Mouse (Mus musculus) heart, embryonic 13.5 days (tissue): ENCODE results near the gene Shmt2. TPM values are rescaled to one million over a fixed set of nuclear protein-coding genes. Genes with fewer than 3 reads are reported as not detected.

ENCODE experiments used
- ATAC-seq: fragments of 200-750 bp; cut with Nextera tagmentation; 2 replicates; pipeline ENCODE4 v1.8.0; 2017; ENCODE audit warnings: moderate TSS enrichment; ENCODE audit not compliant: insufficient number of reproducible peaks, low FRiP score, low TSS enrichment; ENCODE audit errors: extremely low read depth
- H3K27ac ChIP-seq: fragments of 300-500 bp; sonication (generic); replicated peaks from 2 replicates; pipeline ENCODE4 v1.5.1; 2015; ENCODE audit warnings: moderate library complexity, mild to moderate bottlenecking, inconsistent platforms
- H3K27me3 ChIP-seq: fragments of 300-500 bp; sonication (generic); replicated peaks from 2 replicates; pipeline ENCODE4 v1.6.1; 2015; ENCODE audit warnings: mild to moderate bottlenecking, inconsistent platforms
- H3K36me3 ChIP-seq: fragments of 300-500 bp; sonication (generic); 2 replicates; pipeline ENCODE4 v1.6.1; 2015; ENCODE audit warnings: mild to moderate bottlenecking, inconsistent platforms
- H3K4me1 ChIP-seq: fragments of 300-500 bp; sonication (generic); 2 replicates; pipeline ENCODE4 v1.6.1; 2015; ENCODE audit warnings: inconsistent platforms
- H3K4me2 ChIP-seq: fragments of 300-500 bp; sonication (generic); 2 replicates; pipeline ENCODE4 v1.6.1; 2015; ENCODE audit warnings: inconsistent platforms, mild to moderate bottlenecking, moderate library complexity
- H3K4me3 ChIP-seq: fragments of 300-500 bp; sonication (generic); 2 replicates; pipeline ENCODE4 v1.5.1; 2015; ENCODE audit warnings: moderate library complexity, mild to moderate bottlenecking, inconsistent platforms
- H3K9ac ChIP-seq: fragments of 300-500 bp; sonication (generic); 2 replicates; pipeline ENCODE4 v1.6.1; 2015; ENCODE audit warnings: inconsistent platforms, mild to moderate bottlenecking, moderate library complexity
- H3K9me3 ChIP-seq: fragments of 300-500 bp; sonication (generic); 2 replicates; pipeline ENCODE4 v1.6.1; 2016; ENCODE audit warnings: inconsistent platforms
- WGBS: fragments of 180-500 bp; shearing (Covaris S2); methylation state at CpG from one replicate; pipeline ENCODE4 v1.1.7; 2015; ENCODE audit warnings: mixed read lengths; 5-methylcytosine and 5-hydroxymethylcytosine counted together
- polyA plus RNA-seq: library from polyadenylated mRNA; unstranded; fragments of >200 nt; fragmentation: Nextera tagmentation; extraction: Ambion mirVana; gene quantifications from 2 replicates; pipeline ENCODE4 v1.2.1, GENCODE M21; 2015

Shmt2 gene
- polyA plus RNA-seq, 1 experiment from 2014 or later = 78.3 TPM

DNA sequence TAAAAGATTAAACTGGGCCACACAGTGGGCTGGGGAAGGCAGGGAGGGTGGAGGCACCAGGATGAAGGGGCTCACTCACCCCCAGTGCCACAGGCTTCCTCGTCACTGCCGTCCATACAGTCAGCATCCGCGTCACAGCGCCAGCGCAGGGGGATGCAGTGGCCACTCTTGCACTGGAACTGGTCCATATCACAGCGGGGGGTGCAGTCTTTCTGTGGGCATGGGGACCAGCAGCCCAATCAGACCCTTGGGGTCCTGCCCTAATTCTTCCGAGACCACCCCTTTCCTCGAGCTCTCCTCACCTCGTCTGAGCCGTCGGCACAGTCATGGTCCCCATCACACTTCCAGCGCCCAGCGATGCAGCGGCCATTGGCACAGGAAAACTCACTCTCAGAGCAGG lies 26.0 kb upstream of the Shmt2 start:
- Histone ChIP-seq H3K9me3 (no peaks in the 10 kb centered on the region), H3K4me1 (no peaks in the 10 kb centered on the region), H3K27ac (no peak overlapping the region), H3K4me3 (no peak overlapping the region), H3K27me3 (no peaks in the 10 kb centered on the region), H3K9ac (no peak overlapping the region), H3K36me3 (peaks cover 97% of the 10 kb centered on the region), H3K4me2 (no peak overlapping the region)
- ATAC-seq = no peak
- 88% methylated on average over 15 of the region's 15 CpGs for WGBS

DNA sequence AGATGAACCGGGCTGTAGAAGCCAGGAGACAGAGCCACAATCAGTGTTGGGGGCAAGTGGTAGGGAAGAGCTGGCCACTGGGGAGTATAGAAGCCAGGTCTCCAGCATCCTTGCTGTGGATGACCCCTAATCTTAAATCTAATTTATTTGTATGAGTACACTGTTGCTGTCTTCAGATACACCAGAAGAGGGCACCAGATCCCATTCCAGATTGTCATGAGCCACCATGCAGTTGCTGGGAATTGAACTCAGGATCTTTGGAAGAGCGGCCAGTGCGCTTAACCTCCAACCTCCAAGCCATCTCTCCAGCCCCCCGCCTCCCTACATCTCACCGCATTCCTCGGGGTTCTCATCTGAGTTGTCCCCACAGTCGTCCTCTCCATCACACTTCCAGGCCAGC lies 24.3 kb upstream of the Shmt2 start:
- peaks cover 96% of the 10 kb centered on the region for H3K36me3 ChIP-seq

DNA sequence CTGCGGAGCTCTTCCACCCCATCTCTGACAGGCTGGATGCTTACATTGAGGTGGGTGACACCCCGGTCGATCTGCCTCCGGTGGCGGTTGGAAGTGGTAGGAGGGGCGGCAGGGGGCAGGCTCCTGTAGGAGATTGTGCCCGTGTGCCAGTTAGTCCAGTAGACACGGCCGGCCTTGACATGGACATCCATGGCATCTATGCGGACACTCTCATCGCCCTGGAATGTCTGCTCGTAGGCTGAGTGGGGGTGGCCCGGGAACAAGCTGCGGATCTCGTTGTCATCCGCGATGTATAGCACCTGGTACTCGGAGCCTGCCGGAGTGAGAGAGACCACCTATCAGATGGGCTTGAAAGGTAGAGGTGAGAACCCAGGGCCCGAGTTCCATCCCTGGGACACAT lies 22.1 kb upstream of the Shmt2 start:
- no peak for ATAC-seq
- H3K27ac ChIP-seq = no peak overlapping the region
- no peak overlapping the region for H3K4me2 ChIP-seq
- H3K4me1 ChIP-seq = no peaks in the 10 kb centered on the region
- H3K4me3 ChIP-seq = no peak overlapping the region
- H3K27me3 ChIP-seq = no peaks in the 10 kb centered on the region
- H3K9me3 ChIP-seq = no peaks in the 10 kb centered on the region
- peaks cover 94% of the 10 kb centered on the region for H3K36me3 ChIP-seq
- H3K9ac ChIP-seq = no peak overlapping the region
- WGBS = 79% methylated on average over 20 of the region's 20 CpGs

More for the DNA sequence above, 24.3 kb upstream of the Shmt2 start:
- ATAC-seq = no peak
- Histone ChIP-seq H3K4me3 (no peak overlapping the region), H3K9me3 (no peaks in the 10 kb centered on the region), H3K27me3 (no peaks in the 10 kb centered on the region), H3K4me1 (no peaks in the 10 kb centered on the region), H3K4me2 (no peak overlapping the region), H3K9ac (no peak overlapping the region), H3K27ac (no peak overlapping the region)
- WGBS = 84% methylated on average over 7 of the region's 7 CpGs

DNA sequence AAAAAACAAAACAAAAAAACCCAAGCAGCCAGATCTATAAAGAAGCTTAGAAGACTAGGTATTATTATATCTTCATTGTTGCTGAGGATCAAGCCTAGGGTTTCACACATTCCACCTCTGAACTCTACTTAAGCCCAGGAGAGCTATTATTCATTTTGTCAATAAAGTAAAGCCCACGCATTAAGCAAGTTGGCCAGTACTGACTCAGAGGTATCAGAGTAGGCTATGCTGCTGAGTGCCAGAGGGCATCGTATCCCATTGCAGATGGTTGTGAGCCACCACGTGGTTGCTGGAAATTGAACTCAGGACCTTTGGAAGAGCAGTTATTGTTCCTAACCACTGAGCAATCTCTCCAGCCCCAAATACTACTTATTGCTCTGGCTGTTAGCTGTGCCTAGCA lies 21.7 kb upstream of the Shmt2 start:
- 79% methylated on average over 3 of the region's 3 CpGs for WGBS
- no peak overlapping the region for H3K4me2 ChIP-seq
- no peak overlapping the region for H3K27ac ChIP-seq

DNA sequence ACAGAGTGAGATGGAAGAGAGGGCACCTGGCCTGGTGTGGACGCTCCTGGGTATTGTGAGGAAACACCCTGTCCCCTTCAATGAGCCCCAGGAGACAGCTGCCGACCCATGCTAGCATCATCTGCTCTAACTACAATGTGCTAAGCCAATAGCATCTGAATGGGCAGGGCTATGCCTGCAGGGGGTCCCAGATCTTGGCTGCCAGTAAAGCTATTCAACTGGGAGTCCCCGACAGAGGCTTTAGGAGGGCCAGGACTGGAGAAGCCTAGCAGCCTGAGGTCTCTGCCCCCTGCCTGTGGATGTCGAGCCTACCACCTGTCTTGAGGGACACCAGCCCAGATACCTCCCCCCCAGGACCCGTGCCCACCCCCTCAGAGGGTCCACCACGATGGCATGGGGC lies 20.5 kb upstream of the Shmt2 start:
- Histone ChIP-seq H3K4me1 (no peaks in the 10 kb centered on the region), H3K4me3 (no peak overlapping the region), H3K9me3 (no peaks in the 10 kb centered on the region), H3K36me3 (peaks cover 87% of the 10 kb centered on the region), H3K27ac (no peak overlapping the region), H3K27me3 (no peaks in the 10 kb centered on the region; the same call in 1 of the 2 replicates), H3K9ac (no peak overlapping the region), H3K4me2 (no peak overlapping the region)
- 64% methylated on average over 6 of the region's 6 CpGs for WGBS
- no peak for ATAC-seq

More for the DNA sequence above, 21.7 kb upstream of the Shmt2 start:
- Histone ChIP-seq H3K36me3 (peaks cover 94% of the 10 kb centered on the region), H3K9me3 (no peaks in the 10 kb centered on the region), H3K27me3 (no peaks in the 10 kb centered on the region), H3K9ac (no peak overlapping the region), H3K4me1 (no peaks in the 10 kb centered on the region), H3K4me3 (no peak overlapping the region)
- ATAC-seq = no peak

DNA sequence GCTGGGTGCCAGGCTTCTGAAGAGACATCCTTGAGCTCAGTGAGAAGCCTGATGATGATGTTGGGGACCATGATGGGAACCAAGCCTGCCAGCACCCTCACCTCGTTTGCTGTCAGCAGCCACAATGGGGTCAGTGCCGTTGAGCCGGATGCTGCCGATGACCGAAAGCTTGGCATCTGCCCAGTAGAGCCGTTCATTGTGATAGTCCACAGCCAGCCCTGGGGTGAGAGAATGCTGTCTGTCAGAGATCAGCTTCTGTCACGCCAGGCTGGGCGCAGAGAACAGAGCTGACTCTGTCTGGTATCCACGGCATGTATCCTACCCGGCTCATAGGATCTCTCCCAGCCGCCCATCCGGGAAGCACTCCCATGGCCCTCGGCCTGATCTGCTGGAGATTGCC lies 19.8 kb upstream of the Shmt2 start:
- no peak for ATAC-seq
- H3K36me3 ChIP-seq = peaks cover 80% of the 10 kb centered on the region
- WGBS = 78% methylated on average over 13 of the region's 13 CpGs

DNA sequence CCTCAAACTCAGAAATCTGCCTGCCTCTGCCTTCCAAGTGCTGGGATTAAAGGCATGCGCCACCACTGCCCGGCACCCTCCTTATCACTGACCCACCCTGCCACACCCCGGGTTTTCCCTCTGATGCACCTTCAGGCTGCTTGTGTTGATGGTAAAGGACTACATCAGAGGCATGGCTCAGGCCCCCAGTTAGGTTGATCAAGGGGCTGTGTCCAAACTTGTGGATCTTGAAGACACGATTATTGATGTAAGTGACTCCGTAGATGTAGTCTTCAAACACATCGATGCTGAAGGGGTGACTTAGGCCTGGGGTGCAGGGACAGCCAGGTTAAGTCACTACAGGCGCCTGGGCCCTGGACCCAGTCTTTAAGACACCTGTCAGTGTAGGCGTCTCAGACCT lies 19.3 kb upstream of the Shmt2 start:
- no peak overlapping the region for H3K27ac ChIP-seq
- no peak overlapping the region for H3K9ac ChIP-seq
- H3K4me2 ChIP-seq = no peak overlapping the region
- no peaks in the 10 kb centered on the region for H3K4me1 ChIP-seq
- H3K36me3 ChIP-seq = peaks cover 75% of the 10 kb centered on the region
- no peak for ATAC-seq
- 91% methylated on average over 8 of the region's 8 CpGs for WGBS
- peaks cover 12% of the 10 kb centered on the region for H3K27me3 ChIP-seq
- no peak overlapping the region for H3K4me3 ChIP-seq
- no peaks in the 10 kb centered on the region for H3K9me3 ChIP-seq

More for the DNA sequence above, 19.8 kb upstream of the Shmt2 start:
- Histone ChIP-seq H3K4me1 (no peaks in the 10 kb centered on the region), H3K9ac (no peak overlapping the region), H3K27me3 (peaks cover 6% of the 10 kb centered on the region), H3K4me3 (no peak overlapping the region), H3K4me2 (no peak overlapping the region), H3K27ac (no peak overlapping the region), H3K9me3 (no peaks in the 10 kb centered on the region)

DNA sequence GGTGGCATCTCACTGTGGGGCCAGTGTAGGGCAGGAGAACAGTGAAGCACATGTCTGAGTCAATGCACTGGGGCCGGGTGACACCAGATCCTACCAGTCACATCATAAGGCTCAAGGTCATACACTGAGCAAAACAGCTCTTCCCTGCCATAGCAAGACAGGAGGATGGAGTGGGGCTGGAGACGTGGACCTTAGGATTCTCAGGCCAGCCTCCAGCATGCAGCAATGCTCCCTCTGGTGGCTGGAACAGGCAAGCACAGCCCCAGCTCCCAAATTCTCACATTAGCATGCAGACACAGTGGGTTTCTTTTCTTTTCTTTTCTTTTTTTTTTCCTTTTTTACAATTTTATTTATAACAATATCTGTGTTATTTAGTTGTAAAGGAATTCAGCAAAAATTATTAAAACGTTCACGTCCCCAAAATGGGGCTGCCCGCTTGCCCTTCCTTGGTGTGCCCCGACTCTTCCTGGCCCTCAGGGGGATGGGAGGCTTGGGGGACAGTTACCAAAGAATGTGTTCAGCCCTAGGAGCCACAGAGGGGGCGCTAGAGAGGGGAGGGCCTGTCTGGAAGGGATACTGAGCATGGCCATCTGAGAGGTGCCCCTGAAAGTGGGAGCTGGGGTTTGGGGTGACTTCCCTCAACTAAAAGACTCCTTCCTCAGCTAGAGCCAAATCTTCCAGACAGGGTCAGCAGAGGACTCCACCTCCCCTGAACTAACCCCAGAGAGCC lies 15.8 kb upstream of the Shmt2 start:
- ATAC-seq = no peak
- Histone ChIP-seq H3K4me2 (no peak overlapping the region), H3K4me1 (peaks cover 17% of the 10 kb centered on the region), H3K4me3 (no peak overlapping the region), H3K36me3 (peaks cover 42% of the 10 kb centered on the region), H3K27me3 (peaks cover 47% of the 10 kb centered on the region), H3K27ac (no peak overlapping the region), H3K9me3 (no peaks in the 10 kb centered on the region), H3K9ac (no peak overlapping the region)
- 29% methylated on average over 7 of the region's 7 CpGs for WGBS

DNA sequence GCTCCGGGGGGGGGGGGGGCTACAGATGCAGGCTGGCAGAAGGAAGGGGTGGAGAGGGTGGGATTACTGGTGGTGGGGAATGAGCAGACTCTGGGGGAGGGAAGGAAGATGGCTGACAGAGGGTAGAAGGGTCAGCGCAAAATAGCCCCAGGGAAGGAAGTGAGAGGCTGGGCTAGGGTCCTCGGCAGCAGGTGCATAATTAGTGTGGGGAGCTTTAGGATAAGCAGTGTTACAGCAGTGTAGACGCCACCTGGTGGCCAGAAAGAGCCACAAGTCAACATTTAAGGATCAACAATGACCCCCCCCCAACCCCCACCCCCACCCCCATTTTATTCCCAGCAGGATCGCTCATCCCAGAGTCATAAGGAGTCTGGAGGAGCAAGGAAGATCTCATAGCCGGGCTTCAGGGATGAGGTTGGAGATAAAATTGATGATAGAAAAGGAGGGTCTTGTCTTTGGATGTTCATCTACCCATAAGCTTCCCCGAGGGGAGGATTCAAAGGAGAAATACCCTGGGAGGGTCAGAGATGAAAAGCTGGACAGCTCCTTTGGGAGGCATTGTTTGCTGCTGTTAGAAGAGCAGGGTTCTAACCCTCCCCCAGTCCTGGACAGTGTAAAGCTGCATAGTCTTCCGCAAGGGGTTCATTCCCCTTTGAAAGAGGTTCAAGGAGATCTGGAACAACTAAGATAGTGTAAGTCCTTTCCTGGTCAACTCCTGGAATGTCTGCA lies 14.5 kb upstream of the Shmt2 start:
- no peak overlapping the region for H3K4me2 ChIP-seq
- no peaks in the 10 kb centered on the region for H3K9me3 ChIP-seq
- peaks cover 29% of the 10 kb centered on the region for H3K36me3 ChIP-seq
- H3K4me3 ChIP-seq = no peak overlapping the region
- H3K4me1 ChIP-seq = peaks cover 17% of the 10 kb centered on the region
- no peak for ATAC-seq
- H3K27ac ChIP-seq = no peak overlapping the region
- 10% methylated on average over 8 of the region's 8 CpGs for WGBS
- peaks cover 59% of the 10 kb centered on the region for H3K27me3 ChIP-seq
- no peak overlapping the region for H3K9ac ChIP-seq

DNA sequence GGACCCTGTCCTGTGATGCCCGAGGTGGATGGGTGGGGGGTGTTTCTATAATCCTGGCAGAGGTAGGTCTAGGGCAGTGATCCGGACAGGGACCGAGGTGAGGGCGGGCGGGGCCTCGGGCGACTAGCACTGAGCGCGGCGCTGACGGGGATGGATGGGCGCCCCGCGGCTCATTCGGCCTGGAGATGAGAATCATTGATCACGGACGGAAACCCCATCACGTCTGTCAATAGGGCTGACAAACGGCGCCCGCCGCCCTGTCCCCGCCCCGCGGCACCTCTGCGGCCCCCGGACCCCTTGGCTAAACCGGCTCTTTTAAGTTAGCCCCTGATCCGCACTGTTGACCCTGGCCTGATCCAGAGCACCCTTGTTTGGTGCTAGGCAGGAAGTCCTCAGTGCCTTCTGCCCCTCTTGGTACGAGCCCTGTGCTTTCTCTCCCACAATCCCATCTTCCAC lies 12.7 kb upstream of the Shmt2 start:
- 2% methylated on average over 30 of the region's 30 CpGs for WGBS
- peaks cover 15% of the 10 kb centered on the region for H3K36me3 ChIP-seq
- peaks cover 24% of the 10 kb centered on the region for H3K4me1 ChIP-seq
- no peaks in the 10 kb centered on the region for H3K9me3 ChIP-seq
- H3K27ac ChIP-seq = no peak overlapping the region
- peak overlapping the region; percentile 95 for H3K4me2 ChIP-seq
- H3K27me3 ChIP-seq = peaks cover 77% of the 10 kb centered on the region
- no peak for ATAC-seq
- H3K9ac ChIP-seq = peak overlapping the region; percentile 71; the same call in 1 of the 2 replicates
- H3K4me3 ChIP-seq = peak overlapping the region; percentile 59

DNA sequence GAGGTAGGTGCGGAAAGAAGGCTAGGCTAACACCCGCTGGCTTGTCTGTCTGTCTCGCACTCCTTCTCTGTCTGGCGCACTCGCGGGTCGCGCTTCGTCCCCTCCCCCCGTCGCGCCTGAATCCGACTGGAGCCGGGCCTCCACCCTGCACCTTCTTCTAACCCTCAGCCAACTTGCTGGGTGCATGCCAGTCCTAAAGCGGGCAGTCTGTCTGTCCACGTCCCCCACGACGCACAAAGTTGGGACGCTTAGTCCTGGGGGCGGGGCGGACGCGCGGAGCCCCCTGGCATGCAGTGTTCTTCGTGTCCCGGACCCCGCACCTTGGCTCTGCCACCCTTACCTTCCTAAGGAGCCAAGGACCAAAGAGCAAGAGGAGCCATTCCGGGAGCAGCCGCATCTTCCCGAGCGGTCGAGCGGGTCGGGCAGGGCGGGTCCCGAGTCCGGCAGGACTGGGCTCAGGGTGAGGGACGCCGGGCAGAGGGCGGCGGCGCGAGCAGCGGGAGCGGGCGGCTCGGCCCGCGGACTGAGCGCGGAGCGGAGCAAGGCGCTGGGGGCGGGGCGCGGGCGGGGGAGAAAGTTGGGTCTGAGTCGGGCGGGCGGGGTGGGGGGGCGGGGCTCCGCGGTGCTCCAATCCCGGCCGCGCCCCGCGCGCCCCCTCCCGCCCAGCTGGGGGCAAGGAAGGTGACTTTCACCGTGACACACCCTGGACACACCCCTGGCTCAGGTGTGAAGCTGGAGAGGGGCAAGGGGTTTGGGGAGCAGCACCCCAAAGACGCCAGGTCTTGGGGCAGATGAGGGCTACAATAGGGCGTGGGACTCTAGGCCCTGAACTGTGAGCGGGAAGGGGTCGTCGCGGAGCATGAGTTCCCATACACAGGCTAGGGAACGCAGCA lies 12.0 kb upstream of the Shmt2 start, which contains the start of gene Nxph4:
Gene Nxph4, minus strand, starts transcription at position 524 of the 893 bp plus-strand sequence.
- peaks cover 84% of the 10 kb centered on the region for H3K27me3 ChIP-seq
- peak within 1 kb of the TSS; percentile 95 for H3K4me2 ChIP-seq
- WGBS = under 1% methylated on average over 49 of the region's 78 CpGs
- peaks cover 8% of the 10 kb centered on the region for H3K36me3 ChIP-seq
- peak within 1 kb of the TSS; percentile 59 for H3K4me3 ChIP-seq
- no peaks in the 10 kb centered on the region for H3K9me3 ChIP-seq
- peak within 1 kb of the TSS; percentile 71 for H3K9ac ChIP-seq
- 0 out of 2 replicates have a peak, but pooled peaks have one; percentile 9 for ATAC-seq
- no peak within 1 kb of the TSS for H3K27ac ChIP-seq
- peaks cover 24% of the 10 kb centered on the region for H3K4me1 ChIP-seq
